Mouse (Mus musculus) stomach, postnatal 0 days (tissue): Measurements from ENCODE around the gene Uevld. TPM values are rescaled to one million over a fixed set of nuclear protein-coding genes. Genes with fewer than 3 reads are reported as not detected.
"Not testable (repeated sequence)": the region's sequence is repeated elsewhere in the genome, so short reads cannot be mapped to it uniquely, and the experiment has no call there.

ENCODE experiments used
- ATAC-seq: fragments of 200-750 bp; cut with Nextera tagmentation; 2 replicates; pipeline ENCODE4 v1.8.0; 2017; ENCODE audit not compliant: low FRiP score, low TSS enrichment
- DNase-seq: peaks from one replicate; pipeline ENCODE4 v3.0.0-alpha.2; 2016; ENCODE audit warnings: low spot score
- H3K27ac ChIP-seq: fragments of 300-500 bp; sonication (generic); replicated peaks from 2 replicates; pipeline ENCODE4 v1.5.1; 2014; ENCODE audit warnings: mild to moderate bottlenecking, control low read depth
- H3K27me3 ChIP-seq: fragments of 300-500 bp; sonication (generic); 2 replicates; pipeline ENCODE4 v1.6.1; 2014; ENCODE audit warnings: low read length; ENCODE audit not compliant: control insufficient read depth, insufficient read depth
- H3K36me3 ChIP-seq: fragments of 300-500 bp; sonication (generic); 2 replicates; pipeline ENCODE4 v1.6.1; 2014; ENCODE audit warnings: low read length, mixed read lengths; ENCODE audit not compliant: control insufficient read depth, insufficient read depth
- H3K4me1 ChIP-seq: fragments of 300-500 bp; sonication (generic); replicated peaks from 2 replicates; pipeline ENCODE4 v1.6.1; 2014; ENCODE audit warnings: antibody characterized with exemption; ENCODE audit not compliant: control insufficient read depth, insufficient read depth
- H3K4me2 ChIP-seq: fragments of 300-500 bp; sonication (generic); replicated peaks from 2 replicates; pipeline ENCODE4 v1.6.1; 2014; ENCODE audit warnings: low read depth, mild to moderate bottlenecking, control low read depth, moderate library complexity
- H3K4me3 ChIP-seq: fragments of 300-500 bp; sonication (generic); 2 replicates; pipeline ENCODE4 v1.5.1; 2014; ENCODE audit warnings: low read depth, low read length, control low read depth
- H3K9ac ChIP-seq: fragments of 300-500 bp; sonication (generic); 2 replicates; pipeline ENCODE4 v1.6.1; 2014; ENCODE audit warnings: mild to moderate bottlenecking, low read length, control low read depth, mixed read lengths
- H3K9me3 ChIP-seq: fragments of 300-500 bp; sonication (generic); 2 replicates; pipeline ENCODE4 v1.6.1; 2016; ENCODE audit warnings: low read length; ENCODE audit not compliant: control insufficient read depth
- CTCF ChIP-seq: IDR thresholded peaks from 2 replicates; pipeline ENCODE4 v1.5.1; 2016; ENCODE audit warnings: antibody characterized with exemption, low read depth, mild to moderate bottlenecking, moderate library complexity
- EP300 ChIP-seq: optimal IDR thresholded peaks from 2 replicates; pipeline ENCODE3; 2016; ENCODE audit warnings: antibody characterized with exemption
- WGBS: fragments of 180-500 bp; shearing (Covaris S2); extraction: QIAGEN DNeasy Blood & Tissue Kit; methylation state at CpG from one replicate; pipeline ENCODE4 v1.1.7; 2014; 5-methylcytosine and 5-hydroxymethylcytosine counted together
- polyA plus RNA-seq: library from polyadenylated mRNA; unstranded; fragments of >200 nt; fragmentation: Nextera tagmentation; extraction: Ambion mirVana; gene quantifications from 2 replicates; pipeline ENCODE4 v1.2.1, GENCODE M21; 2015

Uevld gene
- polyA plus RNA-seq, 1 experiment from 2014 or later, result 6.5 TPM

- Histone ChIP-seq H3K9ac (no peak overlapping the region), H3K27me3 (no peaks in the 10 kb centered on the region), H3K4me3 (no peak overlapping the region), H3K4me1 (peaks cover 2% of the 10 kb centered on the region; the same call in 1 of the 2 replicates), H3K36me3 (peaks cover 24% of the 10 kb centered on the region), H3K9me3 (no peaks in the 10 kb centered on the region), H3K4me2 (no peak overlapping the region), H3K27ac (no peak overlapping the region)
- 89% methylated on average over 4 of the region's 4 CpGs for WGBS
- no peak for ATAC-seq
- no peak for DNase-seq
- TF ChIP-seq EP300, result no peak
- TF ChIP-seq CTCF, result no peak
Measured at GRCm38 (mm10) chr7:46997008-46997407, 38.7 kb upstream of the Uevld start.

GRCm38 (mm10) chr7:46995558-46995957 lies 37.2 kb upstream of the Uevld start:
- no peaks in the 10 kb centered on the region for H3K4me1 ChIP-seq

GRCm38 (mm10) chr7:46993079-46993478 lies 34.8 kb upstream of the Uevld start:
- Histone ChIP-seq H3K9ac (no peak overlapping the region), H3K9me3 (no peaks in the 10 kb centered on the region), H3K27me3 (no peaks in the 10 kb centered on the region), H3K4me3 (no peak overlapping the region), H3K36me3 (peaks cover 21% of the 10 kb centered on the region), H3K27ac (no peak overlapping the region), H3K4me2 (no peak overlapping the region), H3K4me1 (no peaks in the 10 kb centered on the region)
- DNase-seq, result no peak
- 84% methylated on average over 8 of the region's 8 CpGs for WGBS
- ATAC-seq, result no peak
- TF ChIP-seq EP300 (no peak), CTCF (no peak)

More at GRCm38 (mm10) chr7:46995558-46995957, 37.2 kb upstream of the Uevld start:
- H3K4me2 ChIP-seq, result no peak overlapping the region
- H3K27me3 ChIP-seq, result no peaks in the 10 kb centered on the region
- H3K9ac ChIP-seq, result no peak overlapping the region
- H3K9me3 ChIP-seq, result no peaks in the 10 kb centered on the region
- no peak overlapping the region for H3K27ac ChIP-seq
- peaks cover 24% of the 10 kb centered on the region for H3K36me3 ChIP-seq
- DNase-seq (no peak), ATAC-seq (no peak)
- no peak overlapping the region for H3K4me3 ChIP-seq
- TF ChIP-seq CTCF (no peak), EP300 (no peak)
- WGBS, result 89% methylated on average over 3 of the region's 3 CpGs

GRCm38 (mm10) chr7:46989387-46989786 lies 31.1 kb upstream of the Uevld start:
- H3K27me3 ChIP-seq, H3K4me1 ChIP-seq, H3K4me2 ChIP-seq, ATAC-seq, H3K4me3 ChIP-seq, DNase-seq, H3K9ac ChIP-seq, H3K9me3 ChIP-seq, H3K27ac ChIP-seq: not testable (repeated sequence)
- WGBS, result 70% methylated on average over 4 of the region's 4 CpGs
- H3K36me3 ChIP-seq, result peaks cover 11% of the 10 kb centered on the region; the same call in 1 of the 2 replicates

DNA sequence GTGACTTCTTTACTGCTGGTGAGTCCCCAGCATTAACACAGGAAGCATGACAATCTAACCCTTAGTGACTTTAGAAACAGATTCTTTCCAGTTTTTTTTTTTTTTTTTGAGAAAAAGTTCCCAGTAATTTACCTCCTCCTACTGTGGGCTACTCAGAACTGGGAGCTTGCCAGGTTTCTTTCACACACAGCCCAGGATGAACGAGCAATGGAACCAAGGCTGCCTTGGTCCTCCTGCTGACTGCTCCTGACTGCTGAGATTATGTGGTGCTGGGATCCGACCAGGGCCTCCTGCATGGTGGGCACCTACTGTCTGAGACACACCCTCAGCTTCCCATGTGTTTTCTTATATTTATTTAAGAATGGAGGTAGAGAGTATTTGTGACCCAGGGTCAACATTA lies 28.7 kb upstream of the Uevld start:
- no peaks in the 10 kb centered on the region for H3K27me3 ChIP-seq
- DNase-seq, result no peak
- no peak overlapping the region for H3K4me2 ChIP-seq
- H3K36me3 ChIP-seq, result no peaks in the 10 kb centered on the region
- no peaks in the 10 kb centered on the region for H3K9me3 ChIP-seq
- H3K27ac ChIP-seq, result no peak overlapping the region
- WGBS, result 24% methylated on average over 2 of the region's 2 CpGs
- H3K9ac ChIP-seq, result no peak overlapping the region
- TF ChIP-seq CTCF (no peak), EP300 (no peak)
- H3K4me1 ChIP-seq, result no peaks in the 10 kb centered on the region; the same call in 1 of the 2 replicates
- H3K4me3 ChIP-seq, result no peak overlapping the region
- ATAC-seq, result no peak

- Histone ChIP-seq H3K9ac (no peak overlapping the region), H3K4me1 (no peaks in the 10 kb centered on the region; the same call in 1 of the 2 replicates), H3K4me2 (no peak overlapping the region), H3K27me3 (no peaks in the 10 kb centered on the region), H3K4me3 (no peak overlapping the region), H3K36me3 (no peaks in the 10 kb centered on the region), H3K27ac (no peak overlapping the region), H3K9me3 (no peaks in the 10 kb centered on the region)
- no peak for DNase-seq
- TF ChIP-seq CTCF (no peak), EP300 (no peak)
- no peak for ATAC-seq
- 39% methylated on average over 5 of the region's 5 CpGs for WGBS
Measured at GRCm38 (mm10) chr7:46986646-46987045, 28.3 kb upstream of the Uevld start.
